Mouse (Mus musculus): ENCODE results near the gene B230118H07Rik.

B230118H07Rik gene

DNA sequence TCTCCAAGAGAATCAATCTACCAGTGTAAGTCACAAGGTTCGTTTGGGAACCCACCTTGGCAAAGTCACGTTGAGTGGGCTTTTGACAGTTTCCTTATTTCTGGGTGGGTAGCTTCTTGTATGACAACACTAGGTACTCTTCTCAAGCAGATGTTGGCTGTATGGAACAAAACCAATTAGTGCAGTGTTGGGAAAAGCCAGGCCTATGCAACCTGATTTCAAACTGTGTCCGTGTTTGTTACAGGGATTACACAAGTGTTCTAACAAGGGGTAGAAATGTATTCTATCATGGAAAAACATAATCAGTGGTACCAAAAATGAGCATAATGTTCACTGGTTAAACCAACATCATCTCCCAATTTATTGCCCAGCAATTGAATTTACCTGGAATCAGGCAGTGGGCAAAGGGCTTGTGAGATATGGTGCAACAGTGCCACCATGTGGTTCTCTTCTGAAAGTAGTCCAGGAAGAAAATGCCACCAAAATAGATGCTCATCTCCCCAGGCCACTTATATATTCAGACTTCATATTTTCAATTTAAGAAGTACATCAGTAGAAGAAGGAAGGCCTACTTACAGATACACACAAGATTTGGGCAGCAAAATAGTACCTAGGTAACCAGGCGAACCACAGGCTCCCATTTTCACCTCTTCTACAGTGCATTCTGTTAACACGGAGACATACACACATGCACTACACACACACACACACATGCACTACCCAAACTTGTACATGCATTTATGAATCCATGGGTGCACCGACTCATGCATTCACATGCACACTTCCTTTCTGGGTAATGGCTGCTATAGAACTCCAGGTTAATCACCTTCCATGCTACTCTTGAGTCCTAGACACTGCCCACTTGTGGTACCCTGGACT, 123.6 kb downstream of the B230118H07Rik start:
- peak; percentile 69 for DNase-seq (ENCODE audit: low read depth, low spot score)

- no peak for DNase-seq (ENCODE audit: low read depth, low spot score)
Measured at GRCm38 (mm10) chr2:101525091-101525490, 124.2 kb downstream of the B230118H07Rik start.

GRCm38 (mm10) chr2:101520503-101520902, 128.8 kb downstream of the B230118H07Rik start:
- DNase-seq (ENCODE audit: low read depth, low spot score), result no peak

- no peak for DNase-seq (ENCODE audit: low read depth, low spot score)
Measured at GRCm38 (mm10) chr2:101519928-101520327, 129.4 kb downstream of the B230118H07Rik start.

Measured in telencephalon, adult 2 months (tissue).